Mouse (Mus musculus): Measurements from ENCODE around the gene Srp72. TPM values are rescaled to one million over a fixed set of nuclear protein-coding genes. Genes with fewer than 3 reads are reported as not detected.
A peak's percentile ranks its signal among the peaks of the same experiment; 100 is the strongest.

Srp72 gene
- polyA plus RNA-seq, 1 experiment from 2014 or later = 89.5 TPM

DNA sequence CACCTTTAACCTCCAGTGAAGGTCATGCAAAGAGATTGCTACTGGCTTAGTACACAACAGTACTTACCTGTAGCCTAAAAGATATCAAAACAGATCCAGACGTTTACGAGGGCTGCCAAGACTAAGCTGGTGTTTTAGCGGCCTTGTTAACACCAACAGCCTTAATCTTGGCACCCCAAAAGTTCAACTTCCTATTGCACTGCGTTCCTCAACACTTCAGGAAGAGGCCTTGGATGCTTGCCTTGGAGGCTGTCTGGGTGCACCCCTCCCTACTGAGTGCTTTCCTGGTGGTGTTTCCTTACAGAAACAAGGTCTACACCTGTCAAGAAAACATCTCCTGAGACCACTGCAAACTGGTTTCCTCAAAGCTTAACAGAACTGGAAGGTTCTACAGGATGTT, 27.3 kb upstream of the Srp72 start:
- Histone ChIP-seq H3K36me3 (ENCODE audit: control insufficient read depth, insufficient read depth, low read length) (no peaks in the 10 kb centered on the region), H3K27ac (ENCODE audit: low read depth, low read length) (no peak overlapping the region), H3K4me3 (ENCODE audit: low read length) (no peak overlapping the region), H3K27me3 (replicated peaks; ENCODE audit: control insufficient read depth, insufficient read depth, low read length) (no peaks in the 10 kb centered on the region), H3K9me3 (ENCODE audit: control insufficient read depth, low read length) (no peaks in the 10 kb centered on the region), H3K4me2 (ENCODE audit: low read length) (no peak overlapping the region), H3K4me1 (ENCODE audit: control insufficient read depth, insufficient read depth, low read depth, low read length) (peaks cover 11% of the 10 kb centered on the region), H3K9ac (ENCODE audit: low read depth, low read length) (no peak overlapping the region)
- no peak for ATAC-seq
- WGBS = 95% methylated on average over 4 of the region's 4 CpGs

DNA sequence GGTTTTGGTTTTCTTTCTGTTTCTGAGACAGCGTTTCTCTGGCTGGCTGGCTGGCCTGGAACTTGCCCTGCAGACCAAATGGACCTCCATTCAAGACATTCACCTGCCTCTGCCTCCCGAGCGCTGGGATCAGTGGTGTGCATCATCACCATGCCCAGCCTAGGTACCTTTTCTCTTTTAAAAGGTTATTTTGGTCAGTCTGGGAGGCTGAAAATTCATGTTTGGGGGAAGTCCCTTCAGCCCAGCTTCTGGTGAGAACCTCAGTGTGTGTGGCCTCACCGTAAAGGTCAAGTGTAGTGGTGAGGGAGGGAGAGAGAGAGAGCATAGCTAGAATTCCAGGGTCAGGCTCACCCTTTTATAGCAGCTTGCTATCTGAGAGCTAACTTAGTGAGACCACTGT, 26.7 kb upstream of the Srp72 start:
- Histone ChIP-seq H3K4me3 (ENCODE audit: low read length) (no peak overlapping the region), H3K27me3 (replicated peaks; ENCODE audit: control insufficient read depth, insufficient read depth, low read length) (no peaks in the 10 kb centered on the region), H3K9ac (ENCODE audit: low read depth, low read length) (no peak overlapping the region), H3K27ac (ENCODE audit: low read depth, low read length) (no peak overlapping the region), H3K36me3 (ENCODE audit: control insufficient read depth, insufficient read depth, low read length) (no peaks in the 10 kb centered on the region), H3K9me3 (ENCODE audit: control insufficient read depth, low read length) (no peaks in the 10 kb centered on the region), H3K4me2 (ENCODE audit: low read length) (no peak overlapping the region), H3K4me1 (ENCODE audit: control insufficient read depth, insufficient read depth, low read depth, low read length) (peaks cover 17% of the 10 kb centered on the region)
- WGBS = 96% methylated on average over 4 of the region's 4 CpGs
- ATAC-seq = no peak

DNA sequence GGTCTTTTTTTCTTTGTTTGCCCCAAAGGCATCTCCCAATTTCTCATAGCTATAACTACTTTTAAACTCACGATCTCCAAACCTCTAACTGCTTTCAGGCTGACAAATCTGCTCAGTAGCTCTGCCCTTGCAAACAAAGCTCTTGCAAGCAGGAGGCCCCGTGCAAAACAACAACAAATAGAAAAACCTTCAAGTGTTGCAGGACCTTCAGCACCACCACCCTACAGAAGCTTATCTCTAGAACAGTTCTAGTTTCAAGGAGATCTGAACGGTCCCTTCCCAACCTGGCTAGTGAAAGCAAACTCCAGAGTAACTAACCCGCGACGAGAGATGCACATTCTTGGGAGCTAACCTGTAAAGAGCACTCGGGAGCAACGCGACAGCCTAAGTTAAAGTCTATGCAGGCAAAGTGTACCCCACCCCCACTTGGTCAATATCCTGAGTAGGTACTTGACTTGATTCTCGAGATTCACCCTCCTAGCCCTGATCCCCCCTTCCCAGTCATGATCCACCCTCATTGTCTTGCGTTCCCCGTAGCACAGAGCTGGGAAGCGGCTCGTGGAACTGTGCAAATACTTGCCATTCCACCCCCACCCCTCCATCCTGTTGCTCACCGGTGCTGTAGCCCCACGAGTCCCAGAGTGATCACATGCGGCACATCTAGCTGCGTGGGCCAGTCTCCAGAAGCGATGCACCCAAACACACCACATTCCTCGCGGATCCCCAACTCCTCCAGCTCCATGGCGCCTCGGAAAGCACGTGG, 24.0 kb upstream of the Srp72 start:
- peak overlapping the region; percentile 86 for H3K27ac ChIP-seq (ENCODE audit: low read depth, low read length)
- no peaks in the 10 kb centered on the region for H3K36me3 ChIP-seq (ENCODE audit: control insufficient read depth, insufficient read depth, low read length)
- peak; percentile 71 for ATAC-seq
- H3K27me3 ChIP-seq (replicated peaks; ENCODE audit: control insufficient read depth, insufficient read depth, low read length) = no peaks in the 10 kb centered on the region
- WGBS = under 1% methylated on average over 24 of the region's 24 CpGs
- peak overlapping the region; percentile 57 for H3K4me3 ChIP-seq (ENCODE audit: low read length)
- peak overlapping the region; percentile 77 for H3K9ac ChIP-seq (ENCODE audit: low read depth, low read length)
- peak overlapping the region; percentile 88 for H3K4me2 ChIP-seq (ENCODE audit: low read length)
- H3K9me3 ChIP-seq (ENCODE audit: control insufficient read depth, low read length) = no peaks in the 10 kb centered on the region
- H3K4me1 ChIP-seq (ENCODE audit: control insufficient read depth, insufficient read depth, low read depth, low read length) = peaks cover 19% of the 10 kb centered on the region

DNA sequence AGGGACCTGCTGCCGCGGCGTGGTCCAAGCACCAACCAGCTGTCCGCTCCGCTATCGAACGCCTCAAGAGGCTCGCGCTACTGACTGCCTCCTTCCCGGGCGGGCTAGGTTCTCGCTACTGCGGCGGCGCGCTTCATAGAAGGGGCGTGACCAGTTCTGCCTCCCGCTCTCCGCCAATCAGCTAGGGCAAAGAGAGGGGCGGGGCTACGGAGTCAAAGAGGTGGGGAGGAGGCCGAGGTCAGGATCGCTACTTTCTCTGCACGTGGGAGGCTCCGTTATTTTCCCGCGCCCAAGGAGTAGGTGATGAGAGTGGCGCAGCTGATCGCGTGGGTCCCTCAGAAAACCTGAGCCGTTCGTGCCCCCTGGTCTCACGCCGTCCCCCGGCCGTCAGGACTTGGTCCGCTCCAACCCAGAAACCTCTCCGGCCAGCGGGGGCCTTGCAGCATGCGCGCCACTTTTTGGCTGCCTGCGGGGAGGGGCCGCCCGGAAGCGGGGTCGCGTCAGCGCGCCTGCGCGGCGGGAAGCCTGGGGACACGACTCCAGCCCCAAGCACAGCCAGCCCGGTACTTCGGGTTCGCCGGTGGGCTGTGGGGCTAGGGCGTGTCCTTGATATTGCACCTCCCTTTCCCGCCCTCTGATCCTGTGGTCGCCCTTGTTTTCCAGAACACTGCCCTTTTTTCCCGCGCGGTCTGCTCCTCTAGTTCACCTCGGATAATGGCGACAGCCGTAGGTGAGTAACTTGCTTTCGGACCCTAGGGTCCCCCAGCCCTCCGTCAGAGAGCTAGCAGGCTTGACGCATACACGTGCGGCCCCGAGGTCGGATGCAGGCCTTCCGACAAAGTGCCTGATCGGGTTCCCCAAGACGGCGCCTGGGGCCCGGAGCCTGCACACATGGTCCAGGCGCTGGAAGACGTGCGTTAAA, 23.1 kb upstream of the Srp72 start, which contains the start of the genes Paics and Ppat:
Paics (plus strand) TSS at position 202 of the 922 bp plus-strand sequence.
Ppat (minus strand) TSS at position 473 of the 922 bp plus-strand sequence.
- peak within 1 kb of the TSS; percentile 86 for H3K27ac ChIP-seq (ENCODE audit: low read depth, low read length)
- ATAC-seq = peak; percentile 98

DNA sequence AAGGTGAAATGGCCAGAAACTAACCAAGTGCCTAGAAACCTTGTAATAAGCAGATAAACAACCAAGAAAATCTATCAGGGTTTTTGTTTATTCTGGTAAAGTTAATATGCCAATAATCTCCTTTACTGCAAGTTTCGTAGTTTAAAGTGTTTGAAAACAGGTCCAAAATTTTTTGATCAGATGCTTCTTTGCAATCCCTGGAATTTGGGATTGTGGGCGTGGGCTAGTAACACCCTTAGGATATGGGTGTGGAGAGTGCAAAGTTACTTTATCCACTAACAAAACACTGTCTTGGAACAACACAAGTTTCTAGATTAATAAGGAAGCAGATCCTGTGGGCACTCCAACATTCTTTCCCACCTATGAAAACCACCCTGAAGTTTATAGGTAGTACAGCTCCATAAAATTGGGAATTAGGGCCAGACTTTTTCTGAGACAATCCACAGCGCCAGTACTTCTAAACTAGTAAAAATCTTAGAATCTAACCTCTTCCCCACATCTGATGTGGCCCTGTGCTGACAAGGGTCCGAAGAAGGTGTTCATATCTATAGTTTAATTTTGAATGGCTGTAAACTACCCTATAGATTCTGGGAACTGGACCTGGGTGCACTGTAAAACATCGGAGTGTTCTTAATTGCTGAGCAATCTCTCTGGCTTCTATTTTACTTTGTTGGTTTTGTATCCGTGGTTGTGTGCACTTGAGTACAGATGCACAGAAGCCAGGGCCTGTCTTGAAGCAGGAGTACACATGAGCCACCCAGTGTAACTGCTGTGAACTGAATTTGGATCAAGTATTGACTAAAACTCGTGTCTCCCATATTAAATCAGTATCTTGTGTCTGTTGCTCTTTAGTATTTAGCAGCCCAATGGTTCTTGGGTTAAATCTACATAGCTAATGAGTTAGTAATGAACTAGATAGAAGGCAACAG, 22.1 kb upstream of the Srp72 start:
- ATAC-seq = no peak
- Histone ChIP-seq H3K27me3 (replicated peaks; ENCODE audit: control insufficient read depth, insufficient read depth, low read length) (no peaks in the 10 kb centered on the region), H3K4me3 (ENCODE audit: low read length) (peak overlapping the region; percentile 57), H3K9me3 (ENCODE audit: control insufficient read depth, low read length) (no peaks in the 10 kb centered on the region), H3K9ac (ENCODE audit: low read depth, low read length) (peak overlapping the region; percentile 77), H3K4me1 (ENCODE audit: control insufficient read depth, insufficient read depth, low read depth, low read length) (peaks cover 19% of the 10 kb centered on the region), H3K27ac (ENCODE audit: low read depth, low read length) (peak overlapping the region; percentile 86), H3K4me2 (ENCODE audit: low read length) (peak overlapping the region; percentile 88), H3K36me3 (ENCODE audit: control insufficient read depth, insufficient read depth, low read length) (peaks cover 6% of the 10 kb centered on the region; the same call in 1 of the 2 replicates)
- WGBS = 14% methylated on average over 7 of the region's 7 CpGs

More for the DNA sequence above, 23.1 kb upstream of the Srp72 start, which contains the start of the genes Paics and Ppat:
- Histone ChIP-seq H3K27me3 (replicated peaks; ENCODE audit: control insufficient read depth, insufficient read depth, low read length) (no peaks in the 10 kb centered on the region), H3K9ac (ENCODE audit: low read depth, low read length) (peak within 1 kb of the TSS; percentile 77), H3K4me2 (ENCODE audit: low read length) (peak within 1 kb of the TSS; percentile 88), H3K4me1 (ENCODE audit: control insufficient read depth, insufficient read depth, low read depth, low read length) (peaks cover 19% of the 10 kb centered on the region), H3K9me3 (ENCODE audit: control insufficient read depth, low read length) (no peaks in the 10 kb centered on the region), H3K36me3 (ENCODE audit: control insufficient read depth, insufficient read depth, low read length) (no peaks in the 10 kb centered on the region), H3K4me3 (ENCODE audit: low read length) (peak within 1 kb of the TSS; percentile 57)
- under 1% methylated on average over 80 of the region's 81 CpGs for WGBS

DNA sequence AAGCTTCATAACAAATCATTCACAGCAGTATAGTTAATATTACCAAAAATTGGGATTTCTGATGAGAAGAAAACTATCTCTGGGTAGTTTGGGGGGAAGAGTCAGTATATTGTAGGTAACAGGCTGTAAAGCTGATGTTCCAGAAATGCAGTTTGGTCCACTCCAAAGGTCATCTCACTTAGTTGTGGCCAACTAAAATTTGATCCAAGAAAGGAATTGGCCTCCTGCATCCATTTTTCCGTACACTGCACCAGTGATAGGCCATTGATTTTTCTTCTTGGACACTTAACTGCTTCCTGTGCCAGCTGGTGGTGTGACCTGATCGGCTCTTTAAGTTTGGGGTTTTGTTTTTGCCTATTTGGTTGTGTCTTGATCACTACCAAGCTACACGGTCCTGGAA, 20.7 kb upstream of the Srp72 start:
- Histone ChIP-seq H3K27ac (ENCODE audit: low read depth, low read length) (no peak overlapping the region), H3K4me2 (ENCODE audit: low read length) (no peak overlapping the region), H3K9ac (ENCODE audit: low read depth, low read length) (no peak overlapping the region), H3K4me3 (ENCODE audit: low read length) (no peak overlapping the region), H3K4me1 (ENCODE audit: control insufficient read depth, insufficient read depth, low read depth, low read length) (peaks cover 19% of the 10 kb centered on the region), H3K9me3 (ENCODE audit: control insufficient read depth, low read length) (no peaks in the 10 kb centered on the region), H3K36me3 (ENCODE audit: control insufficient read depth, insufficient read depth, low read length) (peaks cover 10% of the 10 kb centered on the region), H3K27me3 (replicated peaks; ENCODE audit: control insufficient read depth, insufficient read depth, low read length) (no peaks in the 10 kb centered on the region)
- ATAC-seq = no peak
- 78% methylated on average over 3 of the region's 3 CpGs for WGBS

DNA sequence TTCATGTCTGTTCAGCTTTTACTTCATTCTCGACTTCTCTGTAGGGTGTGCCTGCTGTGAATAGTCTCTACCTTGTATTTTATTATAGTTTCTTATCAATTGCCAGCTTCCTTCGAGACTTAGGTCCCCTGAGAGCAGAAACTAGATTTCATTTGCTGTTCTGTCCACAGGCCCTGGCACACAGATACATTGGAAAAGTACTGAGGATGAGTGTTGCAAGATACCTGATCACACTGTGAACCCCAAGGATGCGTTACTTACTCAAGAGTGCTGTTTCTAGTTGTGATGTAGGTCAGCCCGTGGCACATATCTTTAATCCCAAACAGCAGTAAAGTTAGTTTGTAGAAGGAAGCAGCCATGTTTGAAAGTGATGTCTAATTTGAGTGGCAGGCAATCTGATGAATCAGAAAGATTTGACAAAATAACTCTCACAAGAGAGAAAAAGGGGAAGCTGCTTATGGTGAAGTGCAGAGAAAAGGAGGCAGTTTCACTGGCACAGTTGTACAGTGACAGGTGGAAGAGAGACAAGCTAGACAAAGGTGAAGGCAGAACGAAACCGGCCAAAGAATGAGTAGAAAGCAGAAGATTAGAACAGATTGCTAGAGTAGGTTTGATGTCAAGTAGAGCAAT, 20.1 kb upstream of the Srp72 start:
- H3K9ac ChIP-seq (ENCODE audit: low read depth, low read length) = no peak overlapping the region
- 86% methylated on average over 6 of the region's 6 CpGs for WGBS

DNA sequence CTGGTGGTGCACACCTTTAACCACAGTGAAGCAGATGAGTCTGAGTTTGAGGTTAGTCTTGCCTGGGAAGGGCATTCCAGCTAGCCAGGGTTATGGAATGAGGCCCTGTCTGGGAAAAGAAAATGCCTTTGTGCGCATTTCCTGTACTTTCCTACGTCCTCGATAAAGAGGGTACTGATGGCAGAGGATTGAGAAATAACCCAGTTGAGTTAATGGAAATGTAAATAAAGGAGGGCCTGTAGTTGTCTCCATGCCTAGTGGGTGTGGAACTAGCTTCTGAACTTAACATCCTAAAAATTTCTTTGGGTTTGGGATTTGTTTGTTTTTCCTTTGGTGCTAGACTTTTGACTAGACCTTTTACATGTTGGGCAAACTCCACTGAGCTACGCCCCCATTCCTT, 19.0 kb upstream of the Srp72 start:
- ATAC-seq = no peak
- Histone ChIP-seq H3K36me3 (ENCODE audit: control insufficient read depth, insufficient read depth, low read length) (peaks cover 18% of the 10 kb centered on the region), H3K4me2 (ENCODE audit: low read length) (no peak overlapping the region), H3K27me3 (replicated peaks; ENCODE audit: control insufficient read depth, insufficient read depth, low read length) (no peaks in the 10 kb centered on the region), H3K4me1 (ENCODE audit: control insufficient read depth, insufficient read depth, low read depth, low read length) (peaks cover 9% of the 10 kb centered on the region), H3K9ac (ENCODE audit: low read depth, low read length) (no peak overlapping the region), H3K27ac (ENCODE audit: low read depth, low read length) (no peak overlapping the region), H3K4me3 (ENCODE audit: low read length) (no peak overlapping the region), H3K9me3 (ENCODE audit: control insufficient read depth, low read length) (no peaks in the 10 kb centered on the region)
- 82% methylated on average over 4 of the region's 4 CpGs for WGBS

More for the DNA sequence above, 20.1 kb upstream of the Srp72 start:
- no peak overlapping the region for H3K4me3 ChIP-seq (ENCODE audit: low read length)
- no peaks in the 10 kb centered on the region for H3K27me3 ChIP-seq (replicated peaks; ENCODE audit: control insufficient read depth, insufficient read depth, low read length)
- H3K4me1 ChIP-seq (ENCODE audit: control insufficient read depth, insufficient read depth, low read depth, low read length) = peaks cover 19% of the 10 kb centered on the region
- no peak overlapping the region for H3K4me2 ChIP-seq (ENCODE audit: low read length)
- no peaks in the 10 kb centered on the region for H3K9me3 ChIP-seq (ENCODE audit: control insufficient read depth, low read length)
- H3K27ac ChIP-seq (ENCODE audit: low read depth, low read length) = no peak overlapping the region
- ATAC-seq = no peak
- peaks cover 12% of the 10 kb centered on the region for H3K36me3 ChIP-seq (ENCODE audit: control insufficient read depth, insufficient read depth, low read length)
